Mouse (Mus musculus) heart, embryonic 11.5 days (tissue): ENCODE results near the gene Suv39h2. TPM values are rescaled to one million over a fixed set of nuclear protein-coding genes. Genes with fewer than 3 reads are reported as not detected.

Source experiments
- ATAC-seq: fragments of 200-750 bp; cut with Nextera tagmentation; replicated peaks from 2 replicates; pipeline ENCODE4 v1.8.0; 2017; ENCODE audit warnings: moderate library complexity; ENCODE audit not compliant: insufficient number of reproducible peaks, low FRiP score, low TSS enrichment
- H3K27ac ChIP-seq: fragments of 300-500 bp; sonication (generic); 2 replicates; pipeline ENCODE4 v1.5.1; 2014; ENCODE audit warnings: mild to moderate bottlenecking, low read depth, low read length
- H3K27me3 ChIP-seq: fragments of 300-500 bp; sonication (generic); 2 replicates; pipeline ENCODE4 v1.6.1; 2014; ENCODE audit warnings: mild to moderate bottlenecking, low read length, mixed read lengths; ENCODE audit not compliant: control insufficient read depth, insufficient read depth
- H3K36me3 ChIP-seq: fragments of 300-500 bp; sonication (generic); 2 replicates; pipeline ENCODE4 v1.6.1; 2014; ENCODE audit warnings: mild to moderate bottlenecking, low read length, moderate library complexity, mixed read lengths; ENCODE audit not compliant: control insufficient read depth, insufficient read depth
- H3K4me1 ChIP-seq: fragments of 300-500 bp; sonication (generic); 2 replicates; pipeline ENCODE4 v1.6.1; 2014; ENCODE audit warnings: low read length; ENCODE audit not compliant: control insufficient read depth, insufficient read depth
- H3K4me2 ChIP-seq: fragments of 300-500 bp; sonication (generic); 2 replicates; pipeline ENCODE4 v1.6.1; 2014; ENCODE audit warnings: mild to moderate bottlenecking, moderate library complexity
- H3K4me3 ChIP-seq: fragments of 300-500 bp; sonication (generic); 2 replicates; pipeline ENCODE4 v1.5.1; 2014; ENCODE audit warnings: low read depth, low read length
- H3K9ac ChIP-seq: fragments of 300-500 bp; sonication (generic); 2 replicates; pipeline ENCODE4 v1.6.1; 2014; ENCODE audit warnings: mild to moderate bottlenecking, low read depth, low read length, moderate library complexity
- H3K9me3 ChIP-seq: fragments of 300-500 bp; sonication (generic); replicated peaks from 2 replicates; pipeline ENCODE4 v1.6.1; 2016; ENCODE audit warnings: low read length; ENCODE audit not compliant: control insufficient read depth
- WGBS: fragments of 180-500 bp; shearing (Covaris S2); extraction: QIAGEN DNeasy Blood & Tissue Kit; methylation state at CpG from one replicate; pipeline ENCODE4 v1.1.7; 2014; ENCODE audit not compliant: insufficient replicate concordance; 5-methylcytosine and 5-hydroxymethylcytosine counted together
- polyA plus RNA-seq: library from polyadenylated mRNA; unstranded; fragments of >200 nt; fragmentation: Nextera tagmentation; extraction: Ambion mirVana; gene quantifications from 2 replicates; pipeline ENCODE4 v1.2.1, GENCODE M21; 2014

The Suv39h2 gene
- polyA plus RNA-seq, 1 experiment from 2014 or later: 13.9 TPM

- no peaks in the 10 kb centered on the region for H3K9me3 ChIP-seq
- no peaks in the 10 kb centered on the region for H3K4me1 ChIP-seq
- WGBS: 54% methylated on average over 7 of the region's 7 CpGs
- no peaks in the 10 kb centered on the region for H3K27me3 ChIP-seq
- H3K4me2 ChIP-seq: no peak overlapping the region
- no peak overlapping the region for H3K4me3 ChIP-seq
- no peak overlapping the region for H3K27ac ChIP-seq
- ATAC-seq: no peak
- H3K36me3 ChIP-seq: no peaks in the 10 kb centered on the region
- no peak overlapping the region for H3K9ac ChIP-seq
Observed at GRCm38 (mm10) chr2:3437956-3438355, 36.9 kb downstream of the Suv39h2 start.

GRCm38 (mm10) chr2:3435369-3436061 lies 39.3 kb downstream of the Suv39h2 start:
- Histone ChIP-seq H3K9me3 (no peaks in the 10 kb centered on the region), H3K9ac (no peak overlapping the region), H3K27ac (no peak overlapping the region), H3K4me3 (no peak overlapping the region), H3K36me3 (no peaks in the 10 kb centered on the region), H3K27me3 (no peaks in the 10 kb centered on the region), H3K4me2 (no peak overlapping the region), H3K4me1 (no peaks in the 10 kb centered on the region)
- ATAC-seq: no peak
- WGBS: 81% methylated on average over 6 of the region's 6 CpGs

GRCm38 (mm10) chr2:3430956-3431355 lies 43.9 kb downstream of the Suv39h2 start:
- ATAC-seq: no peak
- Histone ChIP-seq H3K36me3 (no peaks in the 10 kb centered on the region), H3K27me3 (no peaks in the 10 kb centered on the region), H3K27ac (no peak overlapping the region), H3K9me3 (no peaks in the 10 kb centered on the region), H3K4me3 (no peak overlapping the region), H3K4me1 (no peaks in the 10 kb centered on the region), H3K9ac (no peak overlapping the region), H3K4me2 (no peak overlapping the region)
- 91% methylated on average over 9 of the region's 9 CpGs for WGBS

GRCm38 (mm10) chr2:3424579-3424910 lies 50.3 kb downstream of the Suv39h2 start:
- ATAC-seq: no peak
- H3K36me3 ChIP-seq: no peaks in the 10 kb centered on the region
- WGBS: 11% methylated on average over 10 of the region's 10 CpGs
- peak overlapping the region; percentile 95 for H3K4me2 ChIP-seq
- H3K9me3 ChIP-seq: no peaks in the 10 kb centered on the region
- H3K4me1 ChIP-seq: peaks cover 2% of the 10 kb centered on the region; the same call in 1 of the 2 replicates
- H3K4me3 ChIP-seq: peak overlapping the region; percentile 77
- no peak overlapping the region for H3K27ac ChIP-seq
- peak overlapping the region; percentile 78 for H3K9ac ChIP-seq
- no peaks in the 10 kb centered on the region for H3K27me3 ChIP-seq

GRCm38 (mm10) chr2:3423841-3424578 lies 50.8 kb downstream of the Suv39h2 start, which contains the start of gene Dclre1c:
Gene Dclre1c, plus strand, starts transcription at chr2:3424131.
- ATAC-seq: peak; percentile 98
- Histone ChIP-seq H3K4me2 (peak within 1 kb of the TSS; percentile 95), H3K27ac (no peak within 1 kb of the TSS), H3K9me3 (no peaks in the 10 kb centered on the region), H3K27me3 (no peaks in the 10 kb centered on the region), H3K9ac (peak within 1 kb of the TSS; percentile 78), H3K36me3 (no peaks in the 10 kb centered on the region), H3K4me3 (peak within 1 kb of the TSS; percentile 77), H3K4me1 (peaks cover 2% of the 10 kb centered on the region; the same call in 1 of the 2 replicates)
- WGBS: 2% methylated on average over 29 of the region's 29 CpGs

GRCm38 (mm10) chr2:3422548-3422947 lies 52.3 kb downstream of the Suv39h2 start, which contains the start of gene Meig1:
Gene Meig1, minus strand, starts transcription at chr2:3422648.
- Histone ChIP-seq H3K4me2 (no peak within 1 kb of the TSS), H3K4me1 (peaks cover 2% of the 10 kb centered on the region; the same call in 1 of the 2 replicates), H3K36me3 (no peaks in the 10 kb centered on the region), H3K9me3 (no peaks in the 10 kb centered on the region), H3K27me3 (peaks cover 8% of the 10 kb centered on the region), H3K9ac (no peak within 1 kb of the TSS), H3K4me3 (peak within 1 kb of the TSS; percentile 77; the same call in 1 of the 2 replicates), H3K27ac (no peak within 1 kb of the TSS)
- no peak for ATAC-seq
- 64% methylated on average over 3 of the region's 3 CpGs for WGBS

GRCm38 (mm10) chr2:3420157-3420556 lies 54.7 kb downstream of the Suv39h2 start:
- Histone ChIP-seq H3K9ac (no peak overlapping the region), H3K36me3 (no peaks in the 10 kb centered on the region), H3K9me3 (no peaks in the 10 kb centered on the region), H3K27ac (no peak overlapping the region), H3K4me3 (no peak overlapping the region), H3K4me2 (no peak overlapping the region), H3K27me3 (peaks cover 8% of the 10 kb centered on the region), H3K4me1 (peaks cover 2% of the 10 kb centered on the region; the same call in 1 of the 2 replicates)
- no peak for ATAC-seq
- 69% methylated on average over 4 of the region's 4 CpGs for WGBS

GRCm38 (mm10) chr2:3418883-3419431 lies 55.9 kb downstream of the Suv39h2 start:
- ATAC-seq: peak; percentile 96
- Histone ChIP-seq H3K27ac (no peak overlapping the region), H3K9ac (peak overlapping the region; percentile 52; the same call in 1 of the 2 replicates), H3K4me3 (peak overlapping the region; percentile 54), H3K4me2 (peak overlapping the region; percentile 87), H3K4me1 (peaks cover 2% of the 10 kb centered on the region; the same call in 1 of the 2 replicates), H3K9me3 (no peaks in the 10 kb centered on the region), H3K36me3 (no peaks in the 10 kb centered on the region), H3K27me3 (peaks cover 8% of the 10 kb centered on the region)
- WGBS: 2% methylated on average over 38 of the region's 38 CpGs
